Mouse (Mus musculus) heart, embryonic 11.5 days (tissue): Measurements from ENCODE around the gene Ppp1r1a. TPM values are rescaled to one million over a fixed set of nuclear protein-coding genes. Genes with fewer than 3 reads are reported as not detected.

ENCODE experiments used
- ATAC-seq: fragments of 200-750 bp; cut with Nextera tagmentation; replicated peaks from 2 replicates; pipeline ENCODE4 v1.8.0; 2017; ENCODE audit warnings: moderate library complexity; ENCODE audit not compliant: insufficient number of reproducible peaks, low FRiP score, low TSS enrichment
- H3K27ac ChIP-seq: fragments of 300-500 bp; sonication (generic); 2 replicates; pipeline ENCODE4 v1.5.1; 2014; ENCODE audit warnings: mild to moderate bottlenecking, low read depth, low read length
- H3K27me3 ChIP-seq: fragments of 300-500 bp; sonication (generic); 2 replicates; pipeline ENCODE4 v1.6.1; 2014; ENCODE audit warnings: mild to moderate bottlenecking, low read length, mixed read lengths; ENCODE audit not compliant: control insufficient read depth, insufficient read depth
- H3K36me3 ChIP-seq: fragments of 300-500 bp; sonication (generic); 2 replicates; pipeline ENCODE4 v1.6.1; 2014; ENCODE audit warnings: mild to moderate bottlenecking, low read length, moderate library complexity, mixed read lengths; ENCODE audit not compliant: control insufficient read depth, insufficient read depth
- H3K4me1 ChIP-seq: fragments of 300-500 bp; sonication (generic); 2 replicates; pipeline ENCODE4 v1.6.1; 2014; ENCODE audit warnings: low read length; ENCODE audit not compliant: control insufficient read depth, insufficient read depth
- H3K4me2 ChIP-seq: fragments of 300-500 bp; sonication (generic); 2 replicates; pipeline ENCODE4 v1.6.1; 2014; ENCODE audit warnings: mild to moderate bottlenecking, moderate library complexity
- H3K4me3 ChIP-seq: fragments of 300-500 bp; sonication (generic); 2 replicates; pipeline ENCODE4 v1.5.1; 2014; ENCODE audit warnings: low read depth, low read length
- H3K9ac ChIP-seq: fragments of 300-500 bp; sonication (generic); 2 replicates; pipeline ENCODE4 v1.6.1; 2014; ENCODE audit warnings: mild to moderate bottlenecking, low read depth, low read length, moderate library complexity
- H3K9me3 ChIP-seq: fragments of 300-500 bp; sonication (generic); replicated peaks from 2 replicates; pipeline ENCODE4 v1.6.1; 2016; ENCODE audit warnings: low read length; ENCODE audit not compliant: control insufficient read depth
- WGBS: fragments of 180-500 bp; shearing (Covaris S2); extraction: QIAGEN DNeasy Blood & Tissue Kit; methylation state at CpG from one replicate; pipeline ENCODE4 v1.1.7; 2014; ENCODE audit not compliant: insufficient replicate concordance; 5-methylcytosine and 5-hydroxymethylcytosine counted together
- polyA plus RNA-seq: library from polyadenylated mRNA; unstranded; fragments of >200 nt; fragmentation: Nextera tagmentation; extraction: Ambion mirVana; gene quantifications from 2 replicates; pipeline ENCODE4 v1.2.1, GENCODE M21; 2014

Ppp1r1a gene
- polyA plus RNA-seq, 1 experiment from 2014 or later: 82.6 TPM

- H3K9ac ChIP-seq: no peak overlapping the region
- H3K9me3 ChIP-seq: no peaks in the 10 kb centered on the region
- ATAC-seq: no peak; the same call in 1 of the 2 replicates
- H3K4me1 ChIP-seq: 0 out of 2 replicates have a peak, but pooled peaks cover 3% of the 10 kb centered on the region
- peak overlapping the region; percentile 95 for H3K4me2 ChIP-seq
- H3K27ac ChIP-seq: no peak overlapping the region
- no peaks in the 10 kb centered on the region for H3K36me3 ChIP-seq
- peak overlapping the region; percentile 66 for H3K4me3 ChIP-seq
- peaks cover 23% of the 10 kb centered on the region for H3K27me3 ChIP-seq
- 39% methylated on average over 12 of the region's 12 CpGs for WGBS
Measured at GRCm38 (mm10) chr15:103503660-103504059, 34.1 kb downstream of the Ppp1r1a start.

- peak; percentile 27; the same call in 1 of the 2 replicates for ATAC-seq
- 0% methylated on average over 15 of the region's 15 CpGs for WGBS
- H3K36me3 ChIP-seq: no peaks in the 10 kb centered on the region
- peak overlapping the region; percentile 68 for H3K9ac ChIP-seq
- peaks cover 23% of the 10 kb centered on the region for H3K27me3 ChIP-seq
- H3K27ac ChIP-seq: no peak overlapping the region
- peak overlapping the region; percentile 95 for H3K4me2 ChIP-seq
- peak overlapping the region; percentile 66 for H3K4me3 ChIP-seq
- no peaks in the 10 kb centered on the region for H3K9me3 ChIP-seq
- 0 out of 2 replicates have a peak, but pooled peaks cover 3% of the 10 kb centered on the region for H3K4me1 ChIP-seq
Measured at GRCm38 (mm10) chr15:103503251-103503600, 34.6 kb downstream of the Ppp1r1a start.

GRCm38 (mm10) chr15:103502435-103503250, 35.2 kb downstream of the Ppp1r1a start, which contains the start of gene Pde1b:
TSS of gene Pde1b (plus strand) at chr15:103503034.
- peak within 1 kb of the TSS; percentile 66 for H3K4me3 ChIP-seq
- H3K4me1 ChIP-seq: 0 out of 2 replicates have a peak, but pooled peaks cover 3% of the 10 kb centered on the region
- ATAC-seq: peak; percentile 85
- no peak within 1 kb of the TSS for H3K27ac ChIP-seq
- H3K4me2 ChIP-seq: peak within 1 kb of the TSS; percentile 95
- peaks cover 23% of the 10 kb centered on the region for H3K27me3 ChIP-seq
- WGBS: under 1% methylated on average over 51 of the region's 63 CpGs
- H3K36me3 ChIP-seq: no peaks in the 10 kb centered on the region
- peak within 1 kb of the TSS; percentile 68 for H3K9ac ChIP-seq
- no peaks in the 10 kb centered on the region for H3K9me3 ChIP-seq

- no peak for ATAC-seq
- H3K4me3 ChIP-seq: no peak overlapping the region
- WGBS: 53% methylated on average over 2 of the region's 2 CpGs
- no peaks in the 10 kb centered on the region for H3K36me3 ChIP-seq
- H3K4me1 ChIP-seq: 0 out of 2 replicates have a peak, but pooled peaks cover 3% of the 10 kb centered on the region
- H3K27me3 ChIP-seq: peaks cover 23% of the 10 kb centered on the region
- no peak overlapping the region for H3K27ac ChIP-seq
- H3K4me2 ChIP-seq: no peak overlapping the region
- H3K9me3 ChIP-seq: no peaks in the 10 kb centered on the region
- H3K9ac ChIP-seq: no peak overlapping the region
Measured at GRCm38 (mm10) chr15:103501186-103501585, 36.6 kb downstream of the Ppp1r1a start.

- H3K36me3 ChIP-seq: no peaks in the 10 kb centered on the region
- H3K27ac ChIP-seq: no peak overlapping the region
- 54% methylated on average over 1 of the region's 1 CpGs for WGBS
- no peaks in the 10 kb centered on the region for H3K9me3 ChIP-seq
- peaks cover 23% of the 10 kb centered on the region for H3K27me3 ChIP-seq
- H3K9ac ChIP-seq: no peak overlapping the region
- H3K4me3 ChIP-seq: no peak overlapping the region
- ATAC-seq: no peak
- no peak overlapping the region for H3K4me2 ChIP-seq
- 0 out of 2 replicates have a peak, but pooled peaks cover 3% of the 10 kb centered on the region for H3K4me1 ChIP-seq
Measured at GRCm38 (mm10) chr15:103500723-103501122, 37.1 kb downstream of the Ppp1r1a start.

GRCm38 (mm10) chr15:103498157-103498556, 39.6 kb downstream of the Ppp1r1a start:
- 24% methylated on average over 3 of the region's 3 CpGs for WGBS
- Histone ChIP-seq H3K4me1 (0 out of 2 replicates have a peak, but pooled peaks cover 3% of the 10 kb centered on the region), H3K36me3 (no peaks in the 10 kb centered on the region), H3K9ac (no peak overlapping the region), H3K9me3 (no peaks in the 10 kb centered on the region), H3K4me3 (no peak overlapping the region), H3K4me2 (no peak overlapping the region), H3K27me3 (peaks cover under 1% of the 10 kb centered on the region; the same call in 1 of the 2 replicates), H3K27ac (no peak overlapping the region)
- ATAC-seq: no peak

GRCm38 (mm10) chr15:103496204-103497140, 41.3 kb downstream of the Ppp1r1a start:
- H3K27ac ChIP-seq: no peak overlapping the region
- no peaks in the 10 kb centered on the region for H3K4me1 ChIP-seq
- no peak overlapping the region for H3K4me3 ChIP-seq
- 65% methylated on average over 10 of the region's 10 CpGs for WGBS
- H3K4me2 ChIP-seq: no peak overlapping the region
- no peaks in the 10 kb centered on the region for H3K9me3 ChIP-seq
- H3K9ac ChIP-seq: no peak overlapping the region
- ATAC-seq: no peak
- H3K27me3 ChIP-seq: no peaks in the 10 kb centered on the region; the same call in 1 of the 2 replicates
- H3K36me3 ChIP-seq: no peaks in the 10 kb centered on the region

- Histone ChIP-seq H3K27me3 (no peaks in the 10 kb centered on the region), H3K9me3 (no peaks in the 10 kb centered on the region), H3K36me3 (no peaks in the 10 kb centered on the region), H3K27ac (no peak overlapping the region), H3K9ac (no peak overlapping the region), H3K4me1 (no peaks in the 10 kb centered on the region), H3K4me2 (no peak overlapping the region), H3K4me3 (no peak overlapping the region)
- WGBS: 65% methylated on average over 4 of the region's 4 CpGs
- no peak for ATAC-seq
Measured at GRCm38 (mm10) chr15:103488336-103488735, 49.5 kb downstream of the Ppp1r1a start.
